Mouse (Mus musculus) spleen, embryonic (tissue): ENCODE results near the gene Papss2.
"Not testable (repeated sequence)": the region's sequence is repeated elsewhere in the genome, so short reads cannot be mapped to it uniquely, and the experiment has no call there.

Experiments
- CTCF ChIA-PET: fragments of 350-600 bp; sonication (Branson Sonifier 250); formaldehyde crosslinking; loops from one replicate; lab custom pipeline; 2022; lab: Charles Lee

Gene Papss2

DNA sequence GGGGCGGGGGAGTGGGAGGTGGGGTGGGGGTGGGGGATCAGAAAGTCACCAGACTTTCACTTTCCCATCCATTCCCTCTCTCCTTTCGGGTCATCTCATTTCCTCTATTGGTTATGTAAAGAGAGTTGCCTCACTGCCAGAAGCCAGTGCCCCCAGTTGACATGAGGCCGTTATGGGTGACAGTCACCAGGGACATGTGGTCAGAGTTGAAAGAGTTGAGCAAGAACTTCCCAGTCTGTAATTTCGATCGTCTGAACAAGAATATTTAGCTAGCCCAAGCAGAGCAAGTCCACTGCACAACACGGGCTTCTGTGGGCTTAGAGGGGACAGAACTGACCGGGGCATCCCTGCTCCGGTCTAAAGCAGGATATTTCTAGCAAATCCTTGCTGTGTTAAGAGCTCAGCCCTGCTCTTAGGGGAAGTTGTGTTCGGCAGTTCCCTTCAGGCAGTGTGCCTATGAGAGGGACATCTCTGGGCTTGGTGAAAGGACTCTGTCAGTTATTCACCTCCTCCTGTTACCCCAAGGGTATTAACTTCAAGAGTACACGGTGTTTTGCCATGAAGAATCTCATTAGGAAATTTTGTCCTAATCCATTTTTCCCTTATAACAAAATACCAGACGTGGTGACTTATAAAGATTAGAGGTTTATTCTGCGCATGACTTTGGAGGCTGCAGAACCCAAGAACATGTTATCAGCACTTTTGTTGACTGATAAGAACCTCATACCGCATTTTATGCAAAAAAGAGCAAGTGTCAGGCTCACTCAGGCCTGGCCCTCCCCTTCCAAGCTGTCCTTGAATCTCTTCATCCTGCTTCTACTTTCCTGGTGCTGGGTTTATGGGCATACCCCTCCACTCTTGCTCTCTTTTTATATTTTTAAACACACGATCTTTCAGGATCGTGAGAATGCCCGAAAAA is 42.0 kb downstream of the Papss2 start:
- CTCF ChIA-PET: no interaction called here

DNA sequence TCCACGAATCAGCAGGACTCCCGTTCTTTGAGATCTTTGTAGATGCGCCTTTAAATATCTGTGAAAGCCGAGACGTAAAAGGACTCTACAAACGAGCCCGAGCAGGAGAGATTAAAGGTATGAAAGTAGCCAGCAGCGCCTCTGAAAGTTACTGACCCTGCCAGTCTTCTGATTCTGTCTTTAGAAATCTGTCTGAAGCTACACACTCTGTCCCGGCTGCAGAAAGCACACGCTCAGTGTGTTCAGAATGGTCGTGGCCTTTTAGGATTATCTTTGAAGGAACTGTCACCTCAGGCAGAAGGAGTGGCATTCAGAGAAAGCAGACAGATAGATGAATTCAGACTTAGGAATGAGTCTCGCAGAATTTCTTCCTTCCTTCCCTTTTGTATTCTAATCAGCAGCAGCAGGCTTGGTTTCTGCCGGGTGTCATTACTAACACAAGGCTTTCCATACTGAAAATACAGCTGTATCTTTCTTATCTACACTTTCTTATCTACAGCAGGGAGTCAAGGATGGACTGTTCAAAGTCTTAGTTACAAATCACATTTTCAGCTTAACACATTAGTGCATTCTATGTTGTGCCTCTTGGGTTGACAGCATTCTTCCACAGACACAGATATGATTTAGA is 42.8 kb downstream of the Papss2 start:
- CTCF ChIA-PET: no interaction called here

DNA sequence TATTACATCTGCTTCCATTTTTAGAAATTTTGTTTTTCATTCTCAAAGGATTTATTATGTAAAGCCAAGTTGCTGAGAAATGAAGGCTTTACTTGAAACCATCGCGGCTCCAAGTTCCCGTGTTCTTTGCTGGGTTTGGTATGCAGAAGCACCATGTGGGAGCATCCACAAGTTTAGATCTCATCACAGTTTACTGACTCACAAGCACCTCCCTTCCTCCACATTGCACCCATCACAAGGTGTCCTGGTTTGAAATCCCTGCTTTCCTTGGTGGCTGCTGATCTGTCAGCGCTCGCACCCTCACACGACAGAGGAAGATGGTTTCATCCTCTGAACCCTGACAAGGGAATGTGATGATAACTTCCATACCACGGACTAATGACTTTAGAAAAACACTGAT is 45.9 kb downstream of the Papss2 start:
- CTCF ChIA-PET: no interaction called here

- CTCF ChIA-PET: no interaction called here
Measured at GRCm38 (mm10) chr19:32641995-32642394, 46.4 kb downstream of the Papss2 start.

GRCm38 (mm10) chr19:32643642-32644041 is 48.1 kb downstream of the Papss2 start:
- CTCF ChIA-PET: no interaction called here

GRCm38 (mm10) chr19:32645939-32646338 is 50.3 kb downstream of the Papss2 start:
- CTCF ChIA-PET: no interaction called here

DNA sequence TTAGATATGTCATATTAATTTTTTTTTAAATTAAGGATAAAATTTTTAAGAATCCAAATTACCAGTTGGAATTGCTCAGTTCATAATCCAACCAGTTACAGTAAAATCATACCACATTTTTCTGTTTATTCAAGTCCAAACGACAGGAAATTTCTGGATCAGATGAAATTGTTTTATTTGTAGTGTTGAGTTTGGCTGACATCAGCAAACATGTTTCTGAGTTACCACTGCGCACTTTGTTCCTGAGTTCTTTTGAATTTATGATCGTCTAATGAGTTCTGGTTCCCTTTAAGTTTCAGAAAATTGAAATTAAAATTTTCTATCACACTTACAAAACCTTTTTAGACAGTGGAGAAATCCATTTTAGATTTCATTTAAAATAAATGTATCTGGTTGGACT is 50.8 kb downstream of the Papss2 start:
- CTCF ChIA-PET: no interaction called here

- CTCF ChIA-PET: no interaction called here
Measured at GRCm38 (mm10) chr19:32648019-32648571, 52.5 kb downstream of the Papss2 start.

DNA sequence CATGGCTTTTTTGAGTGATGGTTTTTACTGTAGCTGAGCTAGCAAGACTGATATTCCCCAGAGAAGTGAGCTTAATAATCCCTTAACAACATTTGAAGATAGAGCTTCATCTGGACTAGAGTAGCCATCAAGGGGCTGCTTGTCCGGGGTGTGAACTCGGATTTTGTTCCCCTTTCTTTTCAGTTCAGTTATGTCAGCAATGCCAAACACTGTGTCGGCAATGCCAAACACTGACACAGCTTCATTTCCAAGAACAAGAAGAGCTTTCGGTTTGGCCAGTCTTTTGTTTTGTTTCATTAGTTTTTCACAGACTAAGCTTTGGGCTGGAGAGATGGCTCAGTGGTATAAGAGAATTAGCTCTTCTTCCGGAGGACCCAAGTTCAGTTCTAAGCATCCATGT is 55.5 kb downstream of the Papss2 start:
- CTCF ChIA-PET: interaction anchor here (0.6 kb wide), 1 partner anchor 90 kb away, joined by 4 read pairs; no protein-coding TSS in a partner anchor

- CTCF ChIA-PET: no interaction called here
Measured at GRCm38 (mm10) chr19:32653122-32653521, 57.5 kb downstream of the Papss2 start.

DNA sequence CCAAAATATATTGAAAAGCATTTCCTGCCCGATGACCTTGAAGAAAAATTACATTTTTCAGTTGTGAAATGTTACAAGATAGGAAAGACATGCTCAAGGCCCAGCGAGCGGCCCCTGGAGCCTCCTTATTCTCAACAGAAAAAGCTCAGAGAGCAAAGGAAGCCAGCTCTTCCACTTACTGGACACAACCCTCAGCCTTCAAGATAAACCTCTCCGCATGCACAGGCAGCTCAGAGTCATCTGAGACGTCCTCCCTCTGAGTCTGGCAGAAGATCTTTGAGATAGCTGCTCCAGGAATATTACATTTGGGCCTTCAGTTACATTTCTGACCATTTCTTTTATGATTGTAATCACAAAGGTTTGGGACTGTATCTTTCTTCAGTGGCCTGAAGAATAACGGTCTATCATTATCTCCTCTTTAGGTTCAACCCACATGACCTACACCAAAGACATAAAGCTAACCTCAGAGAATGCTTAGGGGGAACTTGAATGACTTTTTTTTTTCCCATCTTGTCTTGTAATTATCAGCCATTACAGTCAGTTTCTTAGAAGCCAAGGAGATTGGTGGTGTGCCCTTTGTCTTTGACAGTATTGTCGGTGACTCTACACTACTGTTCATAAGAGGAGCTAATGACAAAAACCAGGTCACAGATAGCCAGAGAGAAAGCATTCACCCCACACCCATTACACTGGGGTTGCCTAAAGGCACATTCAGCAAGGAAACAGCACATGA is 58.2 kb downstream of the Papss2 start:
- CTCF ChIA-PET: no interaction called here

DNA sequence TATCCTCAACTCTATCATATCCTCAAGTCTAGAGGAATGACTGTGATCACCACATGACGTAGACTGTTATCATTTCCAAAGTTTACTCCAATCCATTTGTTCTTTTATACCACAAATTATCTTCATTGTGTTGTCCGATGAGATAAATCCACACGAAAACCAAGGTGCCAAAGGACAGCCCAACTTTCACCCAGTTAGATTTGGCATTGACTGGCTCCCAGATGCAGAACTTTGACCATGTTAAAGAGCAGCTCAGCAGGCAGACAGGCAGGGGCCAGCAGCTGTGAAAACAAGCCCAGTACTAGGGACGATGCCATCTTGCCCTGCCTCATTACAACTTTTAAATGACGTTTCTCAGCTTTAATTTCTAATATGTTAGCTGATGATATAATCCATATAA is 63.8 kb downstream of the Papss2 start:
- CTCF ChIA-PET: no interaction called here

DNA sequence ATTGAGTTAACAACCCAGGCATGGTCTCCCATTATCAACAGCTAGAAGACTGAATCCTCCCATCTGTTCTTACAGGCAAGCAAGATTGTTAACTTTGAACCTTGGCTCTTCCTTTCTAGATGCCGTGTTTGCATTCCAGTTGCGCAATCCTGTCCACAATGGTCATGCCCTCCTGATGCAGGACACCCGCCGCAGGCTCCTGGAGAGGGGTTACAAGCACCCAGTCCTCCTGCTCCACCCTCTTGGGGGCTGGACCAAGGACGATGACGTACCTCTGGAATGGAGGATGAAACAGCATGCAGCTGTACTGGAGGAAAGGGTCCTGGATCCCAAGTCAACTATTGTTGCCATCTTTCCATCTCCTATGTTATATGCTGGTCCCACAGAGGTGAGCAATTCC is 67.3 kb downstream of the Papss2 start:
- CTCF ChIA-PET: no interaction called here

GRCm38 (mm10) chr19:32665243-32665642 is 69.7 kb downstream of the Papss2 start:
- CTCF ChIA-PET: no interaction called here

GRCm38 (mm10) chr19:32667830-32668229 is 72.2 kb downstream of the Papss2 start:
- CTCF ChIA-PET: not testable (repeated sequence)

- CTCF ChIA-PET: no interaction called here
Measured at GRCm38 (mm10) chr19:32675766-32676165, 80.2 kb downstream of the Papss2 start.

DNA sequence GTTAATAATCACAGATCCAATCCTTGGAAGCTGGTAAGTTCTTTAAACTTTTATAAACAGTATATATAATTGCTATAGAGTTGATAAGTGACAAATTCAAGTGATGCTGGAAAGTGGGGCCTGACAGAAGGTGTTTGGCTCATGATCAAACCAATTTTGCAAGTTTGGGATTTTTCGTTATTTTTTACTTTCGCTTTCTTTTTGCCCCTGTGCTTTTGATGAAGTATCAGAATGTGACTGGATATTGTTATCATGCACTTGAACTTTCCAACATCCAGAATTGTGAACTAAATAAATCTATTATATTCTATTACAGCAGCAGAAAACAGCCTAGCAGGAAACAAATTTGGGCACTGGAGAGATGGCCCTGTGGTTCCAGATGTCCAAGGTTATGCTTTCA is 85.3 kb downstream of the Papss2 start:
- CTCF ChIA-PET: no interaction called here

GRCm38 (mm10) chr19:32683081-32683480 is 87.5 kb downstream of the Papss2 start:
- CTCF ChIA-PET: no interaction called here

DNA sequence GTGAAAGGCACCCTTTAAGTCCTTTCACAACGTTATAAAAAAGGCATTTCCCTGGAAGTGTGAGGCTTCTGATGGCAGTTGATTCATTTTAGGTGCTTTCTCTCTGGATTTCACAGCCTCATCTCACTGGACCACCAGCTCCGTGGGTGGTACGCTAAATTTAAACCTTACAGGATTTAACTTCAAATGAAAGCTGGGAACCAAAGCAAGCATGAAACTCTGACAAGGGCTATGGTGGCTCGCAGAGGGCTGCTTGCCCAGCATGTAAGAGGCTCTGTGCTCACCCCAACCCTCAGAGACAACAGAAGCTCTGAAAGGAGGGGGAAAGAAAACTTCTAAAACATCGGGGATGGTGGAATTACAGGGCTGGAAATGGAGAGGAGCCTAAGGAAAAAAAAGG is 92.1 kb downstream of the Papss2 start:
- CTCF ChIA-PET: no interaction called here

- CTCF ChIA-PET: not testable (repeated sequence)
Measured at GRCm38 (mm10) chr19:32688227-32688626, 92.6 kb downstream of the Papss2 start.

GRCm38 (mm10) chr19:32689724-32690123 is 94.1 kb downstream of the Papss2 start:
- CTCF ChIA-PET: interaction anchor here (0.6 kb wide), 1 partner anchor 184 kb away, joined by 3 read pairs; no protein-coding TSS in a partner anchor

GRCm38 (mm10) chr19:32696674-32697073 is 101.1 kb downstream of the Papss2 start:
- CTCF ChIA-PET: no interaction called here
